Mouse (Mus musculus) embryonic fibroblast, embryonic 13.5 days (primary cell): ENCODE data around the gene Rgs19.

ENCODE experiments used
- CTCF ChIP-seq: IDR thresholded peaks from 2 replicates; pipeline ENCODE4 v1.5.1; 2011; ENCODE audit warnings: mild to moderate bottlenecking, control low read depth, low read length, moderate library complexity, borderline replicate concordance; ENCODE audit not compliant: insufficient read depth
- POLR2A ChIP-seq: IDR thresholded peaks from 2 replicates; pipeline ENCODE4 v1.6.1; 2011; ENCODE audit warnings: low read depth, mild to moderate bottlenecking, control low read depth, low read length, moderate library complexity

- TF ChIP-seq CTCF (no peak), POLR2A (no peak)
Observed at GRCm38 (mm10) chr2:181671326-181671725, 22.5 kb downstream of the Rgs19 start, which contains the start of gene Sox18.
